Mouse (Mus musculus): ENCODE measurements around the gene Ankar. TPM values are rescaled to one million over a fixed set of nuclear protein-coding genes. Genes with fewer than 3 reads are reported as not detected.

Gene Ankar
- polyA plus RNA-seq, 1 experiment from 2014 or later: not detected

GRCm38 (mm10) chr1:72710753-72711653, 10.6 kb upstream of the Ankar start, which contains the start of gene Rpl37a:
Gene Rpl37a (plus strand): TSS chr1:72711290.
- peak within 1 kb of the TSS; percentile 70 for H3K4me3 ChIP-seq (replicated peaks)
- peaks cover 29% of the 10 kb centered on the region for H3K36me3 ChIP-seq
- no peaks in the 10 kb centered on the region for H3K9me3 ChIP-seq (replicated peaks)
- no peaks in the 10 kb centered on the region for H3K27me3 ChIP-seq
- ATAC-seq (ENCODE audit: insufficient number of reproducible peaks, low FRiP score, low TSS enrichment, low read depth): peak; percentile 93
- peaks cover 17% of the 10 kb centered on the region for H3K4me1 ChIP-seq
- H3K4me2 ChIP-seq (replicated peaks): peak within 1 kb of the TSS; percentile 76
- WGBS: 2% methylated on average over 68 of the region's 68 CpGs
- peak within 1 kb of the TSS; percentile 84 for H3K9ac ChIP-seq
- H3K27ac ChIP-seq (replicated peaks): peak within 1 kb of the TSS; percentile 95

DNA sequence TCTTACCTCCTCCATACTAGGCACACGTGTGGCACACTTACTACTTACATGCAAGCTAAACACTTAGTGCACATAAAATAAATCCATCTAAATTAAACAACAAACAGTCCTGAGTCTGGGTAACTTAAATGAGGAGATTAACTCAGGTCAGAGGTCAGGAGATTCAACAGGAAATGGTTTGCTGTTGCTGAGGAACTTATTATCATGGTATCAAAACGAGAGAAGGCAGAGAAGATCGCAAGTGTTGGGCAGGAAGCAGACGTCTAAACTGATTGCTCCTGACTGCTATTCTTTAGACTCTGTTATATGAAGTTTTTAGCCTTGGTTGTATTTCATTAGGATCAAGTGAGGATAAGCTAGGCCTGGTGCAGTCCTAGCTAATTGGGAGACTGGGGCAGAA, 7.1 kb upstream of the Ankar start:
- WGBS: 56% methylated on average over 4 of the region's 4 CpGs
- peaks cover 1% of the 10 kb centered on the region for H3K4me1 ChIP-seq
- H3K27ac ChIP-seq (replicated peaks): no peak overlapping the region
- H3K27me3 ChIP-seq: no peaks in the 10 kb centered on the region
- H3K36me3 ChIP-seq: peaks cover under 1% of the 10 kb centered on the region; the same call in 1 of the 2 replicates
- H3K4me3 ChIP-seq (replicated peaks): no peak overlapping the region
- no peak overlapping the region for H3K4me2 ChIP-seq (replicated peaks)
- H3K9ac ChIP-seq: no peak overlapping the region
- H3K9me3 ChIP-seq (replicated peaks): no peaks in the 10 kb centered on the region
- ATAC-seq (ENCODE audit: insufficient number of reproducible peaks, low FRiP score, low TSS enrichment, low read depth): no peak

- H3K27ac ChIP-seq (replicated peaks): no peak overlapping the region
- no peaks in the 10 kb centered on the region for H3K9me3 ChIP-seq (replicated peaks)
- WGBS: 54% methylated on average over 4 of the region's 4 CpGs
- H3K9ac ChIP-seq: no peak overlapping the region
- no peaks in the 10 kb centered on the region for H3K36me3 ChIP-seq
- H3K4me3 ChIP-seq (replicated peaks): no peak overlapping the region
- no peak for ATAC-seq (ENCODE audit: insufficient number of reproducible peaks, low FRiP score, low TSS enrichment, low read depth)
- H3K4me1 ChIP-seq: no peaks in the 10 kb centered on the region
- H3K4me2 ChIP-seq (replicated peaks): no peak overlapping the region
- H3K27me3 ChIP-seq: no peaks in the 10 kb centered on the region
Measured at GRCm38 (mm10) chr1:72698651-72699050, 1.7 kb downstream of the Ankar start.

- Histone ChIP-seq H3K4me3 (replicated peaks) (no peak overlapping the region), H3K9me3 (replicated peaks) (no peaks in the 10 kb centered on the region), H3K9ac (no peak overlapping the region), H3K4me2 (replicated peaks) (no peak overlapping the region), H3K36me3 (no peaks in the 10 kb centered on the region), H3K27ac (replicated peaks) (no peak overlapping the region), H3K27me3 (no peaks in the 10 kb centered on the region), H3K4me1 (no peaks in the 10 kb centered on the region)
- WGBS: 43% methylated on average over 3 of the region's 3 CpGs
- ATAC-seq (ENCODE audit: insufficient number of reproducible peaks, low FRiP score, low TSS enrichment, low read depth): no peak
Measured at GRCm38 (mm10) chr1:72696256-72696655, 4.1 kb downstream of the Ankar start.

- Histone ChIP-seq H3K4me1 (no peaks in the 10 kb centered on the region), H3K4me3 (replicated peaks) (no peak overlapping the region), H3K4me2 (replicated peaks) (no peak overlapping the region), H3K27ac (replicated peaks) (no peak overlapping the region), H3K9ac (no peak overlapping the region), H3K36me3 (no peaks in the 10 kb centered on the region), H3K27me3 (no peaks in the 10 kb centered on the region), H3K9me3 (replicated peaks) (no peaks in the 10 kb centered on the region)
- 20% methylated on average over 3 of the region's 3 CpGs for WGBS
- peak; percentile 70; the same call in 1 of the 2 replicates for ATAC-seq (ENCODE audit: insufficient number of reproducible peaks, low FRiP score, low TSS enrichment, low read depth)
Measured at GRCm38 (mm10) chr1:72673070-72673469, 27.3 kb downstream of the Ankar start.

- H3K4me2 ChIP-seq (replicated peaks): peak overlapping the region; percentile 51
- H3K36me3 ChIP-seq: no peaks in the 10 kb centered on the region
- H3K27me3 ChIP-seq: no peaks in the 10 kb centered on the region
- H3K9me3 ChIP-seq (replicated peaks): no peaks in the 10 kb centered on the region
- peak overlapping the region; percentile 34 for H3K4me3 ChIP-seq (replicated peaks)
- H3K9ac ChIP-seq: no peak overlapping the region
- no peaks in the 10 kb centered on the region for H3K4me1 ChIP-seq
- ATAC-seq (ENCODE audit: insufficient number of reproducible peaks, low FRiP score, low TSS enrichment, low read depth): no peak
- H3K27ac ChIP-seq (replicated peaks): no peak overlapping the region
- WGBS: 38% methylated on average over 49 of the region's 49 CpGs
Measured at GRCm38 (mm10) chr1:72640658-72641410, 59.5 kb downstream of the Ankar start.

- Histone ChIP-seq H3K36me3 (peaks cover 23% of the 10 kb centered on the region; the same call in 1 of the 2 replicates), H3K27me3 (no peaks in the 10 kb centered on the region), H3K27ac (replicated peaks) (no peak overlapping the region), H3K4me3 (replicated peaks) (no peak overlapping the region), H3K9me3 (replicated peaks) (no peaks in the 10 kb centered on the region), H3K4me1 (no peaks in the 10 kb centered on the region), H3K4me2 (replicated peaks) (no peak overlapping the region), H3K9ac (no peak overlapping the region)
- WGBS: 16% methylated on average over 5 of the region's 5 CpGs
- no peak for ATAC-seq (ENCODE audit: insufficient number of reproducible peaks, low FRiP score, low TSS enrichment, low read depth)
Measured at GRCm38 (mm10) chr1:72635221-72635620, 65.2 kb downstream of the Ankar start.

DNA sequence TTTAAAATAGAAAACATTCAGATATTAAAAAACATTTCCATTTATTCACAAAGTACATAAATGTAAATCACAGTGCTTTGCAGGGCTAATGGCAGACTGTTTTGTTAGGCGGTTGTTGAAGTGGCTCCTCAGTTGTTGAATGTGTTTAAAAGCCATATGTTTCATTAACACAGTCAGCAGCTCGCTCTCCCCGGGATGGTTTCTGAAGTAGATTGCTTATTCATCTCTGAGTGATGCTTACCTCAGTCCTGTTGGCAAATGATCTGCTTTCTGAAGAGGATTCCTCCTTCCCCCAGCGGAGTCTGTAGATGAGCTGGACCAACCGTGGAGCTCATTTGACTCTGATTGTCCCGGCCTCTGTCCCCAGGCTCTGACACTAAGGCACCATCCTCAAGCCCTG, 88.2 kb downstream of the Ankar start:
- Histone ChIP-seq H3K4me2 (replicated peaks) (no peak overlapping the region), H3K9me3 (replicated peaks) (no peaks in the 10 kb centered on the region), H3K4me3 (replicated peaks) (no peak overlapping the region), H3K4me1 (no peaks in the 10 kb centered on the region), H3K27me3 (no peaks in the 10 kb centered on the region), H3K36me3 (peaks cover 77% of the 10 kb centered on the region), H3K27ac (replicated peaks) (no peak overlapping the region), H3K9ac (no peak overlapping the region)
- 89% methylated on average over 6 of the region's 6 CpGs for WGBS
- no peak for ATAC-seq (ENCODE audit: insufficient number of reproducible peaks, low FRiP score, low TSS enrichment, low read depth)

DNA sequence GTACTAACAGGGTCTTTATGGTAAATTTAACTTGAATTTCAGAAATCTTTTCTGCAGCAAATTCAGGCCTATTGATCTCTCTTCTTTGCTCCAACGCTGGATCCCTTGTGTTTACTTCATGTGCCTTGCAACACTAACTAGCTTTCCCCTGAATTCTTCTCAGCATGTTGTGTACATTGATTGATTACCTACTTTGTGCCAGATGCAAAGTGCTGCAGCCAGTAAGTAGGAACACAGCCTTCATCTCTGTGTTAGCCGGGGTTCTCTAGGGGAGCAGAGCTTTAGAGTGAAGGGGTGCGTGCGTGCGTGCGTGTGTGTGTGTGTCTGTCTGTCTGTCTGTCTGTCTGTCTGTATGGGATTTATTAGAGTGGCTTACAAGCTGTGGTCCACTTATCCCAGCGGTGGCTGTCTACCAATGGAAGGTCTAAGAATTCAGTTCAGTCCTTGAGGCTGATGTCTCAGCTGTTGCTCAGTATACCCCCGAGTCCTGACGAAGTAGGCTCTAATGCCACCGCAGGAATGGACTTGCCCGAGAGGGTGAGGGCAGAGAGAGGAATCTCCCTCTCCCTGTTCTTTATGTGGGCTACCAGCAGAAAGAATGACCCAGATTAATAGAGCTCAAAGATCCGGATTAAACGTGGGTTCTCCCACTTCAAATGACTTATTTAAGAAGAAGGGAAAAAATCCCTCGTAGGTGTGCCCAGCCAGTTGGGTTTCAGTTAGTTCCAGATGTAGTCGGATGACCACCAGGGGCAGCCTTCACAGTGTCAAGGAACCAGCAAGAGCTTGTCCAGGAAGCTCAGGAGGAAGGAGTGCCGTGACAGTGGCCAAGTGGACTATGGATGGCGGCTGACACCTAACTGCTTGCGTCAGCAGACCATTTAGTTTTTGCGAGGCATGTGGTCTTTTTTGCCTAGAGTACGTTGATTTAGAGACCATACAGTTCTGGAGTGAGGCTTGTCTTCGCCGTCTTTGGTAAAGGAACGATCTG, 90.2 kb downstream of the Ankar start:
- Histone ChIP-seq H3K4me1 (no peaks in the 10 kb centered on the region), H3K36me3 (peaks cover 75% of the 10 kb centered on the region), H3K27me3 (no peaks in the 10 kb centered on the region), H3K9ac (no peak overlapping the region), H3K4me2 (replicated peaks) (no peak overlapping the region), H3K27ac (replicated peaks) (no peak overlapping the region), H3K9me3 (replicated peaks) (no peaks in the 10 kb centered on the region), H3K4me3 (replicated peaks) (no peak overlapping the region)
- 80% methylated on average over 23 of the region's 23 CpGs for WGBS
- no peak for ATAC-seq (ENCODE audit: insufficient number of reproducible peaks, low FRiP score, low TSS enrichment, low read depth)

GRCm38 (mm10) chr1:72609129-72609528, 91.2 kb downstream of the Ankar start:
- H3K9me3 ChIP-seq (replicated peaks): no peaks in the 10 kb centered on the region
- WGBS: 81% methylated on average over 10 of the region's 10 CpGs
- H3K27ac ChIP-seq (replicated peaks): no peak overlapping the region
- H3K4me1 ChIP-seq: no peaks in the 10 kb centered on the region
- ATAC-seq (ENCODE audit: insufficient number of reproducible peaks, low FRiP score, low TSS enrichment, low read depth): no peak
- peaks cover 67% of the 10 kb centered on the region for H3K36me3 ChIP-seq
- no peaks in the 10 kb centered on the region for H3K27me3 ChIP-seq
- no peak overlapping the region for H3K4me3 ChIP-seq (replicated peaks)
- no peak overlapping the region for H3K4me2 ChIP-seq (replicated peaks)
- no peak overlapping the region for H3K9ac ChIP-seq
